Mouse (Mus musculus): ENCODE data around the gene Cdh23.

Cdh23 gene

GRCm38 (mm10) chr10:60577920-60578737 lies 118.2 kb downstream of the Cdh23 start:
- in situ Hi-C loops (cut with MboI, MseI) = no loop called here

DNA sequence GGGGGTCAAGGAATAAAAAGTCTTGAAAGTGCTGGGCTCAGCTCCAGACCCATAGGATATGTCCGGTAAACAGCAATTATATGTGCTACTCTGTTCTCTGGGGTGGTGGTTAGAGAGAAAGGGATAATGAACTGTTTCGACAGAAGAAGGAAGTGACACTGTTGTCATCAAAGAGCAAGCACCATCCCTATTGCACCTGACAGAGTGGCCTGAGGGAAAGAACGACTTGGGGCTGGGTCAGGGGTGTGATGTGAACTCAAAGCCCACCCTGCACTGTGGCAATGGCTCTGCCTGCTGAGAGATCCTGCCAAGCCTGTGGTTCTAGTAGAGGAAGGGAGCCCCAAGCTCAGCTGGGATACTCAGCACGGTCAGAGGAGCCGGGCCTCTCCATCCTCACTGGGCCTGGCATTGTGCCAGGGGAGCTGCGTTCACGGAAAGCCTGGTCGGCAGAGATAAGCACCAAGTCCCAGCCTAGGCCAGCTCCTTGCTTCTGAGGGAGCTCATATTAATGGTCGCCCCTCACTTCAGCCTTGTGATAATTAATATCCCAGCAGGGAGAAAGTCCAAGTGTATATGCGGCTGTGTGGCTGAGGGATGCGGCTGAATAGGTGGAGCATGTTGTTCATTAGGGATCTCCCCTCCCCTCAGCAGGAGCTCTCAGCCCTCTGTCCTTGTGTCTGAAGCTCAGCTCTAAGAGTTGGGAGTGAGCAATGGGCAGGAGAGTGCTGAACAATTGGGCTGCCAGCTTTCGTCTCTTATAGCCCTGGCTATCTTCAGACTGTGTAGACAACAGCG lies 119.0 kb downstream of the Cdh23 start:
- in situ Hi-C loops (cut with MboI, MseI) = no loop called here

- in situ Hi-C loops (cut with MboI, MseI) = no loop called here
These were observed 121.4 kb downstream of the Cdh23 start for GRCm38 (mm10) chr10:60574851-60575250.

DNA sequence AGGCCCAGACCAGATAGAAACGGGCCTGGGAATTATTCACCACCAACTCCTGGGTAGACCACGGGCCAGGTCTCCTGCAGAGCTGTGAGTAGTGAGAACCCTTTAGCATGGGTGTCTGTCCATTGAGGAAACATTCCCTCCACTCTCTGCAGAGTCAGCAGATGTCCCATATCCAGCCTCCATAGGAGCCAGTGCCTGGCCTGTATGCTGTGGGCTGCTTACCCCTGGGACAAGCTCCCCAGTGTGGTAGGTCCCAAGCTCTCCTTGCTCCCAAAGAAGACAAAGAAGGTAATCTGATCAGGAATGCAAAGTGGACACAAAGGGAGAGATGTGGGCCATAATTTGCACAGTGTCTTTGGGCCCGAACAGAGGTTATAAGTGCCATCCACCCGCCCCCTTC lies 124.8 kb downstream of the Cdh23 start:
- in situ Hi-C loops (cut with MboI, MseI) = no loop called here

GRCm38 (mm10) chr10:60566369-60567037 lies 129.8 kb downstream of the Cdh23 start:
- in situ Hi-C loops (cut with MboI, MseI) = no loop called here

GRCm38 (mm10) chr10:60564136-60564535 lies 132.2 kb downstream of the Cdh23 start:
- in situ Hi-C loops (cut with MboI, MseI) = no loop called here

- in situ Hi-C loops (cut with MboI, MseI) = no loop called here
These were observed 133.3 kb downstream of the Cdh23 start for GRCm38 (mm10) chr10:60562946-60563345.

- in situ Hi-C loops (cut with MboI, MseI) = no loop called here
These were observed 137.8 kb downstream of the Cdh23 start for GRCm38 (mm10) chr10:60558491-60558927.

DNA sequence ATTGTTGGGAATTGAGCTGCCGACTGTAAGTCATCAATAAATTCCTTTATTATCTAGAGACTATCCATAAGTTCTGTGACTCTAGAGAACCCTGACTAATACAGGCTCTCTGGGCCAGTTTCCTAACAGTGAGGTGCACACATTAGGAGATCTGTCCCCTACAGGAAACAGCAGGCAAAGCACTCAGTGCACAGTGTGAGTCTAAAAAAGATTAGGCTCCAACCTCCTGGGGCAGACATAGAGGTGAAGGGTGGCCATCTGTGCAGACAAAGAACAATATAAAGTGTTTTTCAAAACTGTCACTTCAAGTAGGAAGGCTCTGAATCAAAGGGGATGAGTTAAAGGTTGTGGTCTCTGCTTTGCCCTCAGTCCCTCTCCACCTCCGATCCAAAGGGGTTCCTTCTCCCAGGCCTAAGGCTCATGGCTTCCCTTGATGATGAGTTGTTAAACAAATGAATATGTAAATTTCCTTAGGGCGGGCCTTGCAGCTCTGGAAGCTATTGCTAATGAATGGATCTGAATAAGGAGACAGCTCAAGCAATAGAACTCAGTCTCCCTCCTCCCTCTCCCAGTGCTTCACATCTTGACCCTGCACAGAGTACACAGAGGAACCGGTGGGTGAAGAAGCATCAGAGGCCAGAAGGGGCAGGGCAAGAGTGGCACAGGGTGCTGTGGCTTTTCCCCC lies 143.2 kb downstream of the Cdh23 start:
- in situ Hi-C loops (cut with MboI, MseI) = no loop called here

DNA sequence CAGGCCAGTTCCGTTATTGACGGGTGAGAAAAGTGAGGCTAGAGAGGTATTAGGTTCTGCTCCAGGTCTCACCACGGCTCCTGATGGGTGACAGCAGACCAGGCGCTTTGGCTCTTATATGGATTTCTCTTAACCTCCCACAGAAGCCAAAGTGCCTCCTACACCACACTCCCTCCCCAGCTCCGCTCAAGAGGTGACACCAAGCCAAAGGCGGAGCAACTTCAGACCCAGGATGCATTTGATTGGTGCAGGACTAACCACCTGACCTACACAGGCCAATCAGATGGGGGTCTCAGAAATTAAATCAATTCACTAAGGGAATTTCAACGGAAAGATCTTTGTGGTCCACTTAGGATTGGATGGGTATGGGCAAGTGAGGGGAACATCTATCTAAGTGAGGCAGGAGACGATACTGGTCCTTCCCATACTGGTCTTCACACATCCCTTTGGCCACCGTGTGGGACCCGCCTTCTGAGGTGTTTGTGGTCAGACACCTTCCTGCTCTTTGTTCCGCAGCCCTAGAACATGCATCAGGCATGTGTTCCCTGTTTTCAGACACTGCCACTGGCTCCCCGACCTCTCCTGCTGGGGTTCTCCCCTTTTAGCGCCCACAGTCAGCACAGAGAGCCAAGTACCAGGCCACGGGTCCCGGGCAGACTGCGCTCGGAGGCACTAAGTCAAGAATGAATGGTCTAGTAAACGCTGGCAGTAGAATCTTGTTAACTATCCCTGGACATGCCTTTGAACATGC lies 157.0 kb downstream of the Cdh23 start:
- in situ Hi-C loops (cut with MboI, MseI) = no loop called here

- in situ Hi-C loops (cut with MboI, MseI) = no loop called here
These were observed 160.0 kb downstream of the Cdh23 start for GRCm38 (mm10) chr10:60536098-60536811.

- in situ Hi-C loops (cut with MboI, MseI) = loop anchor here (5.0 kb wide), 1 partner anchor 540 kb away; no protein-coding TSS in a partner anchor
These were observed 163.8 kb downstream of the Cdh23 start for GRCm38 (mm10) chr10:60532502-60532901.

DNA sequence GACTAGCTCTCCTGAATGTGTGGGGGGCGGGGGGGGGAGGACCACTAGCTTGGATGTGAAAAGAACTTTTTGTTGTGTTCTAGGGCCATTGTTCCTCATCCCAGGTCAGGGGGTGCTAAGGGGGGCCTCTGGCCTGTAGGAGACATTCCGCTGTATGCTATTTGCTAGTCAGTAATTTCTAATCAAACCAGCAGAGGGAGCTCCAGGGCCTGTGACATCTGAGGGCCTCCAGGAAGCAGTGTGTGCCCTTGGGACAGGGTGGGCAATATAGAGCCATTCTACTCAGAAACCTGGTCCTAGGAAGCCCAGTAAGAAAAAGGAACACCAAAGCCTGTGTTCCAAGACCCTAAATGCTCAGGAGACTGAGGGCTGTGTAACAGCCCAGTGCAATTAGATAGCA lies 164.9 kb downstream of the Cdh23 start:
- in situ Hi-C loops (cut with MboI, MseI) = loop anchor here (5.0 kb wide), 1 partner anchor 541 kb away; no protein-coding TSS in a partner anchor

DNA sequence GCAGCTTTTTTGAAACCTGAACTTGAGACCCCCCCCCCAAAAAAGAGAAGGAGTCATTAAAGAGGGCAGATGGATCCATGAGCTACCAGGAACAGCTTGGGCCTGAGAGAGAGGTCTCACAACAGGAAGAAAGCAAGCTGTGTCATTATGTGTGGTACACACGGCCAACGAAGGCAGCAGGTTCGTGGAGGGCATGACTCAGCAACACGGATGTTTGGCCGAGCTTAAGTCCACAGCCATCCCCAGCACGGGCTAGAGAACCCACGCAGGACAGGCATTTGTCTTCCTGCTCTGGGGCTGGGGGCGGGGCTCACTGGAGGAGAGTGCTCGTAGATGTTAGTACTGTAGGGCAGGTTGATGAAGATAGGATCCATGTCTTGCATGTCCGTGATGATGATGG lies 165.7 kb downstream of the Cdh23 start:
- in situ Hi-C loops (cut with MboI, MseI) = loop anchor here (5.0 kb wide), 1 partner anchor 542 kb away; no protein-coding TSS in a partner anchor

DNA sequence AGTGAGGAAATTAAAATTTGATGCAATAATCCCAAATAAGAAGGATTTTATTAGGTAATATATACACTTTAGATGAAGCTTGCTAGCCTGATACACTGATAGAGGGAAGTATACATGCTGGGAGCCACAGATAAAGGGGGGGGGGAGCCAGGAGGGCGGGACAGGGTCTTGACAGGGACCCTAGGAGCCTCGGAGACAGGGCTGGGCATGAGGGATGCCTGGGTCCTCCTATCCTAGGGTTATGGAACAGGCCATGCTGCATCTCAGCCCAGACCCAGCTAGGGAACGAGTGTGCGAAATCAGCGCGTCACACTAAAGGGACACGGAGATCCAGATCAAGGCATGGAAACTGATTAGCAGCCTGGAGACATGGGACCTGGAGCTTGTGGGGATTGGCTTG lies 168.3 kb downstream of the Cdh23 start:
- in situ Hi-C loops (cut with MboI, MseI) = no loop called here

- in situ Hi-C loops (cut with MboI, MseI) = no loop called here
These were observed 171.2 kb downstream of the Cdh23 start for GRCm38 (mm10) chr10:60525081-60525480.

DNA sequence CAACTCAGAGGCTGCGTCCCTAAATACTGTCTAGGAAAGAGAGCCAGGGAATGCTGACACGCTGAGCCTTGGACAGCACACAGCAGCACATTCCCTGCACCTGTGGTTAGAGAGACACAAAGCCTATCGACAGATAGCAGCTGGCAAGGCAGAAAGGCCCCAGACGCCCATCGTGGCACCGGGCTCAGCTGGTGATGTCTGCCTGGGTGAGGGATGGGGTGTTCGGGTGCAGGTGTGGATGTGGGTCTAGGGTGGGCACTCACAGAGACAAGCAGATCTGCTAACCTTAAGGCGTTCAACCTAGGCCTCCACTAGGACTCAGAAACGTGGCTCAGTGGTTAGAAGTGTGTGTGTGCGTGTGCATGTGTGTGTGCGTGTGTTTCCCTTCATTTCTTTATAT lies 180.0 kb downstream of the Cdh23 start:
- in situ Hi-C loops (cut with MboI, MseI) = loop anchor here (5.0 kb wide), 1 partner anchor 101 kb away; no protein-coding TSS in a partner anchor

- in situ Hi-C loops (cut with MboI, MseI) = no loop called here
These were observed 197.8 kb downstream of the Cdh23 start for GRCm38 (mm10) chr10:60498538-60498937.

GRCm38 (mm10) chr10:60495070-60495469 lies 201.2 kb downstream of the Cdh23 start:
- in situ Hi-C loops (cut with MboI, MseI) = no loop called here

- in situ Hi-C loops (cut with MboI, MseI) = no loop called here
These were observed 204.8 kb downstream of the Cdh23 start for GRCm38 (mm10) chr10:60491538-60491937.

All from T-helper 2 cell (primary cell).